Mouse (Mus musculus) spleen, adult 10 weeks (tissue): Measurements from ENCODE around the gene Dnajc6. TPM values are rescaled to one million over a fixed set of nuclear protein-coding genes. Genes with fewer than 3 reads are reported as not detected.

ENCODE experiments used
- polyA plus RNA-seq: library from polyadenylated mRNA; stranded (reverse); fragments of 350-450 nt; fragmentation: Illumina TruSeq; extraction: RNeasy Lipid Tissue Mini Kit (QIAGEN cat#74804); gene quantifications from one replicate; pipeline ENCODE4 v1.2.3, GENCODE M21; 2015; ENCODE audit warnings: low replicate concordance; ENCODE audit not compliant: insufficient read depth

Gene Dnajc6
- 4.7 TPM for polyA plus RNA-seq

DNA sequence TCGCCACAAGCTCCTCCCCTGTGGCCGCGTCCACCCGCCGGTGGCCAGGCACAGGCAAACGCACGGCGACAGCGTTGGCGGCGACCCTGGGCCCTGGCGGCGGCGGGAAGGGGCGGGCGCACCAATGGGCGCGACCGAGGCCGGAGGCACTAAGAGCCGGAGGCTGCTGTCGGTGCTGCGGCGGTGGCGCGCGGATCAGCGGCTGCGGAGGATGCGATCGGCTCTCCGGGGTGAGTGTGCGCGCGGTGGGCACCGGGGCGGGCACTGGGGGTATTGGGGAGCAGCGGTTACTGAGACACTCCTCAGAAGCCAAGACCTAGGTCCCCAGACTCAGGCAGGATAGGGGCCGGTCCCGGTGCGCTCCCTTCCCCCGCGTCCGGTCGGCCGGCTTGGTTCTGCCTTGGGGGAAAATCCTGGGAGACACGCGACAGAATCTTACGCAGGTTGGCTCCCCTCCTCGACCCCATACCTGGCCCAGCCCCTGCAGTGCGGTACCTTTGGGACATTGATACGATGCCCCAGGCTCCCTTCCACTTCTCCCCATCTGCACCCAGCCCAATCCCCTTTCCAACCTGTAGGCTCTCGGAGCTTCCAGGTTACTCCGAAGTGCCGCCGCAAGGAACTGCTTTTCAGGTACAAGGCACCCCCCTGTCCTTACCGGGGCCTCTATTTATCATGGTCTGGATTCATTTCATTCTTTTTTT is at the start of gene Dnajc6:
Gene Dnajc6 (plus strand): TSS at position 115 of the 704 bp plus-strand sequence.

GRCm38 (mm10) chr4:101647196-101647905 is 150.9 kb downstream of the Dnajc6 start, which contains the start of gene Leprot:
TSS of gene Leprot (plus strand) at chr4:101647718.

Other genes with a start within 250 kb of the Dnajc6 start
- 340 TPM for gene Jak1, start 231.4 kb upstream of the Dnajc6 start, polyA plus RNA-seq
- 0.15 TPM for gene Ak4, start 77.4 kb upstream of the Dnajc6 start, polyA plus RNA-seq
- 107 TPM for gene Leprot, start 151.1 kb downstream of the Dnajc6 start, polyA plus RNA-seq
- gene Lepr, start 220.8 kb downstream of the Dnajc6 start, polyA plus RNA-seq, result 28.4 TPM